Mouse (Mus musculus) lung, adult 2 months (tissue): ENCODE data around the gene Ttll11.

Experiments used
- CTCF ChIP-seq: fragments of 200-500 bp; IDR thresholded peaks from 2 replicates; pipeline ENCODE4 v1.5.1; 2011; ENCODE audit warnings: mild to moderate bottlenecking, low read length, control low read depth; ENCODE audit not compliant: insufficient read depth
- POLR2A ChIP-seq: fragments of 200-500 bp; IDR thresholded peaks from 2 replicates; pipeline ENCODE4 v1.6.1; 2011; ENCODE audit warnings: low read depth, mild to moderate bottlenecking, control low read depth, low read length, borderline replicate concordance; ENCODE audit errors: extremely low read depth

DNA sequence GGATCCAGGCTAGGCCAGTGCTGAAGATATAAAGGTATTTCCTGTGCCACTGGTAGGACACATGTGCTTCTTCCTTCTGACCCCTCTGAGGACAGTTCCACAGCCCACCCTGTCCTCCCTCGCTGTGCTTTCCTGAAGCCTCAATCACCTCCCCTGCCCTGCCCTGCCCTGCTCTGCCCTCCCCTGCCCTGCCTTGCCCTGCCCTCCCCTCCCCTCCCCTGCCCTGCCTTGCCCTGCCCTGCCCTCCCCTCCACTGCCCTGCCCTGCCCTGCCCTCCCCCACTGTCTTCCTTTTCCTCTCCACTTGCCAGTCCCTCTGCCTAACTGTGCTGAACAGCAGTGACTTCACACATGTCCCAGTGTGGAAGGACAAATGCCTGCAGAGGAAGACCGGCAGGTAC lies 160.8 kb downstream of the Ttll11 start:
- TF ChIP-seq CTCF (no peak), POLR2A (no peak)
